Mouse (Mus musculus): ENCODE measurements around the gene Orai1. TPM values are rescaled to one million over a fixed set of nuclear protein-coding genes. Genes with fewer than 3 reads are reported as not detected.

The Orai1 gene
- polyA plus RNA-seq, 1 experiment from 2014 or later = 24.6 TPM

DNA sequence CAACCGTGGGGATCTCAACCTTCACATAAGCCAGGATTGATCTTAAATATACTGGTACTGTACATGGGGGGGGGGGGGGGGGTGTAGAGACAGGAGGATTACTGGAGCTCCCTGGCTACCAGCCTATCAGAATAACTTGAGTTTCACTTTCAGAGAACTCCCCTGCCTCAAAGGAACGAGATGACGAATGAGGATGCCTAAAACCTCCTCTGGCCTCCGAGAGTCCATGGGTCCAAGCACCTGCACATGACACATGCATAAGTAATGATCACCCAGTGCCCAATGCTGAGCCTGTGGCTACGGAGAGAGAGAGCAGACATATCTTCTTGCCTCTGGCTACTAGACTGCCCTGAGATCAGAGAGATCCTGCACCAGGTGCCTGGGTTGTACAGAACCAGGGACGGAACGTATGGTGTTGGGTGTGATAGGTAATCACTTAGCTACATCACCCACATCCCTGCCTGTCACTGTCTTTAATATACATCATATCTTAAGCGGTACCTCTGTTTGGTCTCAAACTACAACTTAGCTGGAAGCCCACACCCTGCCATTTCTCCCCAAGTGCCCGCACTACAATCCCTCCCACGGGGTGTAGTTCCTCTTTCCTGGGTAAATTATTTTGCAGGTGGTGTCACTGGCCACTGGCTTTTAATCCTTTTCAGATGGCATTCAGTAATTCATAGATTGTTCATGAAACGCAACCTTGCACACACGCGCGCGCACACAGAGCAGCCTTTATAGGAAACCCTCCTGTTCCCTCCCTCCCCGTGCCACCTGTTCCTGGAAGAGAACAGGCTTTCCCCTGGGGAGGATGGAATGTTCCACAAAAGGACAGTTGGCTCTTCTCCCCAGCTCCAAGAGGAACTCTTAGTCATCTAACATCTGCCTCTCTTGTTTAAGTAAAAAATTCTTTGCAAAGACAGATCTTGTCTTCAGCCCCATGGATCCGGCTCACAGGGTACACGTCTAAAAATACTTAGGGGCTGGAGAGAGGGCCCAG lies 17.4 kb upstream of the Orai1 start:
- no peaks in the 10 kb centered on the region for H3K27me3 ChIP-seq (ENCODE audit: control insufficient read depth, insufficient read depth, low read length)
- H3K9ac ChIP-seq (ENCODE audit: low read length) = no peak overlapping the region
- H3K9me3 ChIP-seq (ENCODE audit: control insufficient read depth, low read length) = no peaks in the 10 kb centered on the region
- WGBS = 87% methylated on average over 18 of the region's 18 CpGs
- no peak overlapping the region for H3K4me2 ChIP-seq (ENCODE audit: low read length)
- H3K4me3 ChIP-seq (ENCODE audit: control insufficient read depth in 1 of 2, insufficient read depth in 1 of 2, low read depth in 1 of 2, low read length in 2 of 2) = no peak overlapping the region
- no peak for ATAC-seq (ENCODE audit: insufficient number of reproducible peaks, insufficient read depth, low FRiP score, low read depth)
- no peak overlapping the region for H3K27ac ChIP-seq (replicated peaks in 1 of 2; ENCODE audit: control insufficient read depth in 1 of 2, insufficient read depth in 1 of 2, low read depth in 2 of 2, low read length in 2 of 2)
- H3K4me1 ChIP-seq (ENCODE audit: control insufficient read depth in 2 of 2, insufficient read depth in 2 of 2, low read length in 2 of 2) = peaks cover 5 to 12% of the 10 kb centered on the region in 2 experiments; a peak in 3 of 4 replicates
- H3K36me3 ChIP-seq (ENCODE audit: control insufficient read depth, insufficient read depth, low read length) = 0 out of 2 replicates have a peak, but pooled peaks cover 11% of the 10 kb centered on the region

DNA sequence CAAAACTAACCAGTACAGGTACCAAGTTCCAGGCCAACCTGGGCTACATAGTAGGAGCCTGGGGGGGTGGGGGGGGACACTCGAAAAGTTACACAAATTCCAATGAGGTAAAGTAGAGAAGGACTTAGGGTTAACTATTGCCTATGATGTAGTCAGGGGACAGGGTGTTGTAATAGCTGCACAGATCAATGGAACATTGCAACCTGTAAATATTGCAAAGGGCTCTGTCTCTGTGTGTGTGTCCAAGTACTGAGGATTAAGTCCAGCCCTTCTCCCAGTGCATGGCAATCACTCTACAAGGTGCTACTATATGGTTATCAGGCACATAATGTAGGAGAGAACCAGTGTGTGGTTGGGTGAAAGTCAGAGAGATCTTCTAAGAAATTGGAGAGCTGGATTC lies 14.0 kb upstream of the Orai1 start:
- Histone ChIP-seq H3K9me3 (ENCODE audit: control insufficient read depth, low read length) (no peaks in the 10 kb centered on the region), H3K9ac (ENCODE audit: low read length) (no peak overlapping the region), H3K27me3 (ENCODE audit: control insufficient read depth, insufficient read depth, low read length) (no peaks in the 10 kb centered on the region), H3K4me1 (ENCODE audit: control insufficient read depth in 2 of 2, insufficient read depth in 2 of 2, low read length in 2 of 2) (peaks cover 0 to 4% of the 10 kb centered on the region in 2 experiments; a peak in 1 of 4 replicates), H3K4me3 (ENCODE audit: control insufficient read depth in 1 of 2, insufficient read depth in 1 of 2, low read depth in 1 of 2, low read length in 2 of 2) (no peak overlapping the region), H3K4me2 (ENCODE audit: low read length) (no peak overlapping the region), H3K36me3 (ENCODE audit: control insufficient read depth, insufficient read depth, low read length) (0 out of 2 replicates have a peak, but pooled peaks cover 11% of the 10 kb centered on the region), H3K27ac (replicated peaks in 1 of 2; ENCODE audit: control insufficient read depth in 1 of 2, insufficient read depth in 1 of 2, low read depth in 2 of 2, low read length in 2 of 2) (no peak overlapping the region)
- ATAC-seq (ENCODE audit: insufficient number of reproducible peaks, insufficient read depth, low FRiP score, low read depth) = no peak
- WGBS = 47% methylated on average over 1 of the region's 1 CpGs

DNA sequence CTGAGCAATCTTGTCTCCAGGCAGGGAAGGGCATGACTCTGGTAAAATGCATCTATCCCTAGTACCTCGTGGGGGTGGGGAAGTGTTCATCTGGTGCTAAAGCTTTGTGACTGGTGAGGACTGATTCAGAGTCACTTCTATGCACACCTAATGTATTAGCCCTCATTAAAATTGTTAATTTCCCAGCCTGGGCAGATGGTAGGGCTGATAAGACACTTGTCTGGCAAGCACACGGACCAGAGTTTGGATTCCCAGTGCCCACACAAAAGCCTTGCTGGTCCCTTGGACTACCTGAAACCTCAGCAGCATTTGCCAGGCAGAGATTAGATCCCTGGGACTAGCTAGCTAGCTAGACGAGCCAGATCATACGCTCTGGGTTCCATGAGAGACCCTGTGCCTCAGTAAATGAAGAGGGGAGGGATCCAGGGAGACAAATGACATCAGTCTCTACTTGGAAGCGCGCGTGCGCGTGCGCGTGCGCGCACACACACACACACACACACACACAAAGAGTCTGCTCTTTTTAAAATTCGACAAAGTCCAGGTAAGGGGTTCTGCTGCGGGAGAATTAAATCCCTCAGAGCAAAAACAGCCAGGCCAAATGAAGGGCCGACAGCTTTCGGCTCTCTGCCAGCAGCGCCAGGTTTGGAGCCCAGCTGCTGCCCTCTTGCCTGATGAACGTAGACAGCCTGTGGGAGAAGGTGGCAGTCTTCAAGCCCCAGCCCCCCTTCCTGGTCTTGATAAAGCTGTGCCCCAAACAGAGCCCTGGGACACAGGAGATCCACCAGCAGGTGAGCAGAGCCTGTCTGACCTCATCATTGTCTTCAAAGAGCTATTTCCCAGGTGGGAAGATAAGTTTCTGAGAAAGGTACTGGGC lies 8.9 kb upstream of the Orai1 start:
- H3K9me3 ChIP-seq (ENCODE audit: control insufficient read depth, low read length) = no peaks in the 10 kb centered on the region
- H3K4me3 ChIP-seq (ENCODE audit: control insufficient read depth in 1 of 2, insufficient read depth in 1 of 2, low read depth in 1 of 2, low read length in 2 of 2) = no peak overlapping the region
- no peak overlapping the region for H3K4me2 ChIP-seq (ENCODE audit: low read length)
- H3K9ac ChIP-seq (ENCODE audit: low read length) = no peak overlapping the region
- 53% methylated on average over 19 of the region's 19 CpGs for WGBS
- no peak for ATAC-seq (ENCODE audit: insufficient number of reproducible peaks, insufficient read depth, low FRiP score, low read depth)
- H3K27me3 ChIP-seq (ENCODE audit: control insufficient read depth, insufficient read depth, low read length) = no peaks in the 10 kb centered on the region
- no peak overlapping the region for H3K27ac ChIP-seq (replicated peaks in 1 of 2; ENCODE audit: control insufficient read depth in 1 of 2, insufficient read depth in 1 of 2, low read depth in 2 of 2, low read length in 2 of 2)
- H3K4me1 ChIP-seq (ENCODE audit: control insufficient read depth in 2 of 2, insufficient read depth in 2 of 2, low read length in 2 of 2) = peaks cover 5 to 13% of the 10 kb centered on the region in 2 experiments; a peak in 3 of 4 replicates
- no peaks in the 10 kb centered on the region for H3K36me3 ChIP-seq (ENCODE audit: control insufficient read depth, insufficient read depth, low read length)

DNA sequence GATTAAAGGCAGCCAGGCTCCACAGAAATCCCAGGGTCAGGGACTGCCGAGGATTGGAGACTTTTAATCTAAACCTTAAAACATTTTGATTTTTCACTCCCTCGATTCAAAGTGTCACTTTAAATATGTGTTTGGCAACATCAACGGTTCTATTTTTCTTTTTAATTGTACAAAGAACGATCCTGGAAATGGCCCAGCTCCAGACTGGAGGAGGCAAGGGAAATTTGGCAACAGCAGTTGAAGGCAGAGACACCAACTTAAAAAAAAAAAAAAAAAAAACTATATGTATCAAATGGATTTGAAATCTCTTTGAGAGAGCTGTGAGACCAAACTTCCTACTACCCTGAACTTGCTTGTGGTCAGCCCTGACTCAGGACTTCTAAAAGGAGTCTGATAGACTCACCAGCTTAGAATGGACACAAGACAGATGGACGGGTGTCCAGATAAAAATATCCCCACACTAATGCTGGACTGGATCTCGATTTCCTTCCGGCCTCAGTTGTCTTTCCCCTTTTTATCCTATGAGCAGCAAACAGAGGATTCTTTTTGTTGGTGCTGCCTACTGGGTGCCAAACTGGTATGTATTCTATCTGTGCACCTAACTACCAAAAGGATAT lies 5.9 kb upstream of the Orai1 start:
- no peak overlapping the region for H3K27ac ChIP-seq (replicated peaks in 1 of 2; ENCODE audit: control insufficient read depth in 1 of 2, insufficient read depth in 1 of 2, low read depth in 2 of 2, low read length in 2 of 2)
- no peaks in the 10 kb centered on the region for H3K27me3 ChIP-seq (ENCODE audit: control insufficient read depth, insufficient read depth, low read length)
- no peak overlapping the region for H3K9ac ChIP-seq (ENCODE audit: low read length)
- WGBS = 58% methylated on average over 7 of the region's 7 CpGs
- ATAC-seq (ENCODE audit: insufficient number of reproducible peaks, insufficient read depth, low FRiP score, low read depth) = no peak
- no peaks in the 10 kb centered on the region for H3K36me3 ChIP-seq (ENCODE audit: control insufficient read depth, insufficient read depth, low read length)
- no peak overlapping the region for H3K4me3 ChIP-seq (ENCODE audit: control insufficient read depth in 1 of 2, insufficient read depth in 1 of 2, low read depth in 1 of 2, low read length in 2 of 2)
- no peaks in the 10 kb centered on the region for H3K9me3 ChIP-seq (ENCODE audit: control insufficient read depth, low read length)
- peaks cover 5 to 15% of the 10 kb centered on the region in 2 experiments; a peak in 3 of 4 replicates for H3K4me1 ChIP-seq (ENCODE audit: control insufficient read depth in 2 of 2, insufficient read depth in 2 of 2, low read length in 2 of 2)
- H3K4me2 ChIP-seq (ENCODE audit: low read length) = no peak overlapping the region

DNA sequence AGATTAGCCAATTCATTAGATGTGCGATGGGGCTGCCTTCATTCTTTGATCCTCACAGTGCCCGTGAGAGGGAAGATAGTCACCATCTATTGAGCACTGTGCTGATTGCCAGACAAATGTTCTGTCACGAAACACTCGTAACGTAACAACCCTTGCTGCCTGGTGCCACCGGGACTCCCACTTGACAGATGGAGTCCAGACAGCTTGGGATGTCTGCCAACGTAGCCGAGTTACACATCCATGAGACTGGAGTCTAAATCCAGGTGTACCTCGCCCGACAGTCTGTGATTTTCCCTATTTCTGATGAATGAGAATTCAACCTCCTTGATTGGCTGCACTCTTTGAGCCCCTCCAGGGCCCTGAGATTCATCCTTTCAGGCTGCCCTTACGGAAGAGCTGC lies 5.0 kb upstream of the Orai1 start:
- H3K9me3 ChIP-seq (ENCODE audit: control insufficient read depth, low read length) = no peaks in the 10 kb centered on the region
- H3K4me1 ChIP-seq (ENCODE audit: control insufficient read depth in 2 of 2, insufficient read depth in 2 of 2, low read length in 2 of 2) = peaks cover 9 to 17% of the 10 kb centered on the region in 2 experiments
- no peaks in the 10 kb centered on the region for H3K27me3 ChIP-seq (ENCODE audit: control insufficient read depth, insufficient read depth, low read length)
- no peak overlapping the region for H3K4me2 ChIP-seq (ENCODE audit: low read length)
- no peak overlapping the region for H3K27ac ChIP-seq (replicated peaks in 1 of 2; ENCODE audit: control insufficient read depth in 1 of 2, insufficient read depth in 1 of 2, low read depth in 2 of 2, low read length in 2 of 2)
- no peak overlapping the region for H3K9ac ChIP-seq (ENCODE audit: low read length)
- H3K4me3 ChIP-seq (ENCODE audit: control insufficient read depth in 1 of 2, insufficient read depth in 1 of 2, low read depth in 1 of 2, low read length in 2 of 2) = no peak overlapping the region
- 27% methylated on average over 11 of the region's 11 CpGs for WGBS
- H3K36me3 ChIP-seq (ENCODE audit: control insufficient read depth, insufficient read depth, low read length) = no peaks in the 10 kb centered on the region
- no peak for ATAC-seq (ENCODE audit: insufficient number of reproducible peaks, insufficient read depth, low FRiP score, low read depth)

DNA sequence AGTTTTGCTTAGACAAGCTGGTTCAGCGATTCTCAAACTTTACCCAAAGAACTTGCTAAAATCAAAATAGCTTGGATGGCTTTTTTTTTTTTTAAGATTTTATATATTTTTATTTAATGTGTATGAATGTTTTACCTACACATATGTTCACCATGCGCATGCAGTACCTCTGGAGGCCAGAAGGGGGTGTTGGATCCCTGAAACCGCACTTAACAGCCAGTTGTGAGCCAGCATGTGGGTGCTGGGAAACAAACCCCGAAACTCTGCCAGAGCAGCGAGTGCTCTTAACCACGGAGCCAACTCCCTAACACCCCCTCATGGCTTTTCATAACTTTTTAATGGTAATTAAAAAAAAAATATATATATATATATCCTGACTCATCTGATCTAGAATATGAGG lies 4.1 kb upstream of the Orai1 start:
- no peaks in the 10 kb centered on the region for H3K36me3 ChIP-seq (ENCODE audit: control insufficient read depth, insufficient read depth, low read length)
- H3K9ac ChIP-seq (ENCODE audit: low read length) = no peak overlapping the region
- 91% methylated on average over 6 of the region's 6 CpGs for WGBS
- no peak overlapping the region for H3K27ac ChIP-seq (replicated peaks in 1 of 2; ENCODE audit: control insufficient read depth in 1 of 2, insufficient read depth in 1 of 2, low read depth in 2 of 2, low read length in 2 of 2)
- no peak overlapping the region for H3K4me2 ChIP-seq (ENCODE audit: low read length)
- H3K4me3 ChIP-seq (ENCODE audit: control insufficient read depth in 1 of 2, insufficient read depth in 1 of 2, low read depth in 1 of 2, low read length in 2 of 2) = no peak overlapping the region
- H3K4me1 ChIP-seq (ENCODE audit: control insufficient read depth in 2 of 2, insufficient read depth in 2 of 2, low read length in 2 of 2) = peaks cover 9 to 18% of the 10 kb centered on the region in 2 experiments
- ATAC-seq (ENCODE audit: insufficient number of reproducible peaks, insufficient read depth, low FRiP score, low read depth) = no peak
- H3K9me3 ChIP-seq (ENCODE audit: control insufficient read depth, low read length) = no peaks in the 10 kb centered on the region
- H3K27me3 ChIP-seq (ENCODE audit: control insufficient read depth, insufficient read depth, low read length) = no peaks in the 10 kb centered on the region

DNA sequence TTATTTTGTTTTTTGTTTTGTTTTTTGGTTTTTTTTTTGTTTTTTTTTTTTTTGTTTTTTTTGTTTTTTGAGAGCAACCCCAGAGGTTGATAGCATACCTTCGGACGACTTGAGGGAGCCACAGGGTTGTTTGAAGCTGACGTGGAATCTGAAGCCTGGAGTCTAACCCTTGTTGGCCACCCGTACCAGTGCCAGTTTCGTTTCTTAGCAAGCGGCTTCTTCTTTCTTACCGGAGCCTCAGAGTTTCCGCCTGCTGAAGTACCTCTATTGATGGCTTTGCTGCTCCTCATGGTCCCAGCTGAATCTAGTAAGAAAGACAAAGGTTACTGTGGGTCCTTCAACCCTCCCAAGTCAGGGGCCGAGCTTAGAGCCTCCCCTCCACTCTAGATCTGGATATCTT lies 3.2 kb upstream of the Orai1 start:
- Histone ChIP-seq H3K27me3 (ENCODE audit: control insufficient read depth, insufficient read depth, low read length) (no peaks in the 10 kb centered on the region), H3K36me3 (ENCODE audit: control insufficient read depth, insufficient read depth, low read length) (no peaks in the 10 kb centered on the region), H3K4me1 (ENCODE audit: control insufficient read depth in 2 of 2, insufficient read depth in 2 of 2, low read length in 2 of 2) (peaks cover 15 to 27% of the 10 kb centered on the region in 2 experiments), H3K9me3 (ENCODE audit: control insufficient read depth, low read length) (no peaks in the 10 kb centered on the region), H3K9ac (ENCODE audit: low read length) (no peak overlapping the region), H3K4me2 (ENCODE audit: low read length) (no peak overlapping the region), H3K27ac (replicated peaks in 1 of 2; ENCODE audit: control insufficient read depth in 1 of 2, insufficient read depth in 1 of 2, low read depth in 2 of 2, low read length in 2 of 2) (no peak overlapping the region), H3K4me3 (ENCODE audit: control insufficient read depth in 1 of 2, insufficient read depth in 1 of 2, low read depth in 1 of 2, low read length in 2 of 2) (no peak overlapping the region)
- WGBS = 95% methylated on average over 9 of the region's 9 CpGs
- no peak for ATAC-seq (ENCODE audit: insufficient number of reproducible peaks, insufficient read depth, low FRiP score, low read depth)

All from heart, embryonic 14.5 days (tissue).